Mouse (Mus musculus): ENCODE measurements around the gene Phldb1. TPM values are rescaled to one million over a fixed set of nuclear protein-coding genes. Genes with fewer than 3 reads are reported as not detected.

Phldb1 gene
- total and polyA plus RNA-seq, 2 experiments from 2014 or later = 35.3 to 152 TPM

GRCm38 (mm10) chr9:44722575-44722974 is 12.4 kb downstream of the Phldb1 start:
- Histone ChIP-seq H3K9ac (replicated peaks; ENCODE audit: low read length) (no peak overlapping the region), H3K36me3 (ENCODE audit: insufficient read depth, low read length) (no peaks in the 10 kb centered on the region), H3K27ac (peak overlapping the region; percentile 71; the same call in 1 of the 2 replicates), H3K4me3 (ENCODE audit: low read length) (no peak overlapping the region), H3K4me2 (ENCODE audit: low read depth, low read length) (no peak overlapping the region), H3K27me3 (ENCODE audit: insufficient read depth, low read length) (no peaks in the 10 kb centered on the region), H3K9me3 (ENCODE audit: low read length) (no peaks in the 10 kb centered on the region), H3K4me1 (ENCODE audit: insufficient read depth, low read length) (peaks cover 66% of the 10 kb centered on the region)
- no peak for TF ChIP-seq CTCF (IDR thresholded peaks at IDR 0.05; ENCODE audit: low read depth)
- WGBS = 37% methylated on average over 7 of the region's 7 CpGs
- DNase-seq (ENCODE audit: low spot score) (peak; percentile 41), ATAC-seq (no peak)

DNA sequence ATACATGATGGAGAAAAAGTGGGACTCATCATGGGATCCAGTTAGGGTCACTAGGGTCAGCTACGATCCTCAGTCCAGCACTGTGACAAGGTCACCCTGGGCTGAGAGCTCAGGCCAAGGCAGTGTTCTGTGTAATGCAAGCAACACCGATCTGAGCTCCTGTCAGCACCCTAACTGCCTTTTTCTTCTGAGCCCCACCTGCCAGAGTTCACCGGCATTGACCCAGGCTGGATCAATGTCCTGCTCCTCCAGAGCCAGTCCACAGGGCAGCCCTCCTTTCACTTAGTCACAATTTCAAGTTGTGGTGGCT is 13.2 kb downstream of the Phldb1 start:
- Histone ChIP-seq H3K4me2 (ENCODE audit: low read depth, low read length) (peak overlapping the region; percentile 71), H3K27ac (peak overlapping the region; percentile 75; the same call in 1 of the 2 replicates), H3K27me3 (ENCODE audit: insufficient read depth, low read length) (no peaks in the 10 kb centered on the region), H3K9ac (replicated peaks; ENCODE audit: low read length) (peak overlapping the region; percentile 58; the same call in 1 of the 2 replicates), H3K4me3 (ENCODE audit: low read length) (peak overlapping the region; percentile 73), H3K36me3 (ENCODE audit: insufficient read depth, low read length) (no peaks in the 10 kb centered on the region), H3K9me3 (ENCODE audit: low read length) (no peaks in the 10 kb centered on the region), H3K4me1 (ENCODE audit: insufficient read depth, low read length) (peaks cover 66% of the 10 kb centered on the region)
- DNase-seq (ENCODE audit: low spot score) (no peak), ATAC-seq (no peak)
- 78% methylated on average over 3 of the region's 3 CpGs for WGBS
- no peak for TF ChIP-seq CTCF (IDR thresholded peaks at IDR 0.05; ENCODE audit: low read depth)

DNA sequence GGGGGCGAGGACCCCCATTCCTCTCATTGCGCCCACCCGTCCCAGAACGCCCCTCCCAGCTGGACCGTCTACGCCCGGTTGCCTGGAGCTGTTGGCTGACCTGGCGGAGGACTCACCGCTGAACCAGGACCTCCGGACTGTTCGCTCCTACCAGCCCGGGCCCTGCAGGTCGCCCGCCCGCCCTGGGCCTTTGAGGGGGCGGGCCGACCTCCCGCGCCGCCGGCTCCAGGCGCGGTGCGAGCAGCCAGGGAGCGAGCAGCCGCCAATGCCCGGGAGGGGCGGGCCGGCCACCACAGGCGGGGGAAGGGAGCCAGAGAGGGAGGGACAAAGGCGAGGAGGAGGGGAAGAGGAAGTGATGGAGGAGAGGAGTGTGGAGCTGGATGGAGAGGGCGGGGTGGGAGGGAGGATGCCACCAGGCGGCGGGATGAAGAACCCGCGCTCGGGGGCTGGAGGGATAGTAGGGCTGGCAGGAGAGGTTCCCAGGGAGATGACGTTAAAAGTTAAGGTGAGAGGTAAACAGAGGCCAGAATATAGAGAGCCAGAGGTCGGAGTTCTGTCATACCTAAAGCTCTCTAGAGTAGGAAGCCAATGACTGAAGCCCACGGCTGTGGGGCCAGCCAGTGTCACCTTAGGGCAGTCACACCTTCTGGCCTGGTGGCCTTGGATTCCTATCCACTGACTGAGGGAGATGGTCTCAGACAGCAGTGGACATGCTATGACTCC is 13.7 kb downstream of the Phldb1 start:
- Histone ChIP-seq H3K27ac (peak overlapping the region; percentile 75), H3K4me2 (ENCODE audit: low read depth, low read length) (peak overlapping the region; percentile 71), H3K9me3 (ENCODE audit: low read length) (no peaks in the 10 kb centered on the region), H3K9ac (replicated peaks; ENCODE audit: low read length) (peak overlapping the region; percentile 58), H3K27me3 (ENCODE audit: insufficient read depth, low read length) (no peaks in the 10 kb centered on the region), H3K4me1 (ENCODE audit: insufficient read depth, low read length) (peaks cover 62% of the 10 kb centered on the region), H3K4me3 (ENCODE audit: low read length) (peak overlapping the region; percentile 73), H3K36me3 (ENCODE audit: insufficient read depth, low read length) (peaks cover under 1% of the 10 kb centered on the region; the same call in 1 of the 2 replicates)
- peak; percentile 60 for TF ChIP-seq CTCF (IDR thresholded peaks at IDR 0.05; ENCODE audit: low read depth)
- DNase-seq (ENCODE audit: low spot score) (peak; percentile 88), ATAC-seq (peak; percentile 78)
- WGBS = 1% methylated on average over 40 of the region's 40 CpGs

- ATAC-seq (peak; percentile 33), DNase-seq (ENCODE audit: low spot score) (peak; percentile 62)
- no peaks in the 10 kb centered on the region for H3K9me3 ChIP-seq (ENCODE audit: low read length)
- H3K27ac ChIP-seq = peak overlapping the region; percentile 75
- TF ChIP-seq CTCF (IDR thresholded peaks at IDR 0.05; ENCODE audit: low read depth) = no peak
- peaks cover 8% of the 10 kb centered on the region; the same call in 1 of the 2 replicates for H3K36me3 ChIP-seq (ENCODE audit: insufficient read depth, low read length)
- WGBS = 9% methylated on average over 9 of the region's 9 CpGs
- no peaks in the 10 kb centered on the region for H3K27me3 ChIP-seq (ENCODE audit: insufficient read depth, low read length)
- peak overlapping the region; percentile 71 for H3K4me2 ChIP-seq (ENCODE audit: low read depth, low read length)
- H3K4me3 ChIP-seq (ENCODE audit: low read length) = peak overlapping the region; percentile 73
- peak overlapping the region; percentile 58 for H3K9ac ChIP-seq (replicated peaks; ENCODE audit: low read length)
- H3K4me1 ChIP-seq (ENCODE audit: insufficient read depth, low read length) = peaks cover 62% of the 10 kb centered on the region
Observed at GRCm38 (mm10) chr9:44720358-44721153, 14.4 kb downstream of the Phldb1 start.

DNA sequence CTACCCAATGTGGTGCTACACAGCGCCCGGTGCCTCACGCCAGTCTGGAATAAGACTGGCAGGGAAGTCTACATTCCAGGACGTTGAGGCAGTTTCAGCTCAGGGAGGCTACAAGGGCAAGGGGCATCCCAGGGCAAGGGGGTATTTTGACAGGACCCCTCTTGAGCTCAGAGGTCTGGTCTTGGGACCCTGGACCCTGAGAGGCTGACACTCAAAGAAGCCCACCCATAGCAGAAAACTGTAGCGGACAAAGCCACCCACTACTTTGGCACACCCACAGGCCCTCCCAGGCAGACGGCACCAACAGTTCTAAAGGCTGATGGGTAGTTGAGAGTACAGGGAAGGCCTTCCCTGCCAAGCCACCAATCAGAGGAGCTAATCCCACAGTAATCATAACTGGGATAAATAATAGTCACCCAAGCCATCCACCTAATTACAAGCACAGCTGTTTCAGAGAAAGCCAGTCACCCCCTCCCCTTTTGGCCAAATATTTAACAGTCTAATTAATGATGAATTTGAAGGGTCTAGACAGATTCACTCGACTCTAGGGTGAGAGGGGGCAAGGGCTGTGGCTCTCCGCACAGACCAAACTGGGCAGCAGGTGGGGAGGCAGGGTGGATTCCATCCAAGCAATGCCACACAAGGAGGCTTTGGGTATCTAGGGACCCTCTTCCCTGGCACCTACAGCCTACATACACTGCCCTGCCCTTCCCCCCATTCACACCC is 15.2 kb downstream of the Phldb1 start:
- DNase-seq (ENCODE audit: low spot score) = peak; percentile 72
- no peaks in the 10 kb centered on the region for H3K9me3 ChIP-seq (ENCODE audit: low read length)
- H3K4me1 ChIP-seq (ENCODE audit: insufficient read depth, low read length) = peaks cover 56% of the 10 kb centered on the region
- peaks cover 14% of the 10 kb centered on the region; the same call in 1 of the 2 replicates for H3K36me3 ChIP-seq (ENCODE audit: insufficient read depth, low read length)
- peak overlapping the region; percentile 73 for H3K4me3 ChIP-seq (ENCODE audit: low read length)
- peak overlapping the region; percentile 58; the same call in 1 of the 2 replicates for H3K9ac ChIP-seq (replicated peaks; ENCODE audit: low read length)
- TF ChIP-seq CTCF (IDR thresholded peaks at IDR 0.05; ENCODE audit: low read depth) = no peak
- peak overlapping the region; percentile 71 for H3K4me2 ChIP-seq (ENCODE audit: low read depth, low read length)
- ATAC-seq = peak; percentile 21
- WGBS = 48% methylated on average over 8 of the region's 8 CpGs
- H3K27me3 ChIP-seq (ENCODE audit: insufficient read depth, low read length) = no peaks in the 10 kb centered on the region
- peak overlapping the region; percentile 75 for H3K27ac ChIP-seq

- peaks cover 14% of the 10 kb centered on the region; the same call in 1 of the 2 replicates for H3K36me3 ChIP-seq (ENCODE audit: insufficient read depth, low read length)
- H3K27me3 ChIP-seq (ENCODE audit: insufficient read depth, low read length) = no peaks in the 10 kb centered on the region
- H3K4me3 ChIP-seq (ENCODE audit: low read length) = peak overlapping the region; percentile 73; the same call in 1 of the 2 replicates
- ATAC-seq = no peak
- peak overlapping the region; percentile 71; the same call in 1 of the 2 replicates for H3K4me2 ChIP-seq (ENCODE audit: low read depth, low read length)
- TF ChIP-seq CTCF (IDR thresholded peaks at IDR 0.05; ENCODE audit: low read depth) = no peak
- H3K9ac ChIP-seq (replicated peaks; ENCODE audit: low read length) = no peak overlapping the region
- 64% methylated on average over 12 of the region's 12 CpGs for WGBS
- no peak for DNase-seq (ENCODE audit: low spot score)
- no peaks in the 10 kb centered on the region for H3K9me3 ChIP-seq (ENCODE audit: low read length)
- H3K27ac ChIP-seq = peak overlapping the region; percentile 22; the same call in 1 of the 2 replicates
- peaks cover 49% of the 10 kb centered on the region for H3K4me1 ChIP-seq (ENCODE audit: insufficient read depth, low read length)
Observed at GRCm38 (mm10) chr9:44718937-44719631, 15.9 kb downstream of the Phldb1 start.
